22 mouse cellular contexts compared by ENCODE assay signal in the genomic region with DNA sequence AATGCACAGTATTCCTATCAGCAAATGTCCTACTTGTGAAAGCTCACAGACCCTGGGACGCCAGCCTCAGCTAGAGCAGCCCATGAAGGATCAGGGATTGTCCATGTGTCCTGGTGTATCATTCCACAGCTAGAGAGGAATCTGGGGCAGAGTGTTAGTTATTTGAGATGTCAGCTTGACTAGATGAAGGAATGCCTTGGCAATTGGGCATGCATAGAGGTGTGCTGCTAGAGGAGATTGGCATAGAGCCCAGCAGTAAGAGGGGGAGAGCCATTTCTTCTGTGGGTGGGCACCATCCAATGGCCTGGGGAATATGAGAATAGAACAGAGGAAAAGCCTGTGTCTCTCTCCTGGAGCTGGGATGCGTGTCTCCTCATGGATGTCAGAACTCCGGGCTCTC.
"Had no signal": no experiment of that assay in that cellular context is flagged by ENCODE, and none has a peak within 500 bp of the region (broad histone marks: within the 10 kb centered on the region; RNA-seq: fewer than 3 reads in every experiment).

No protein-coding gene starts in this region.

- H3K4me3 ChIP-seq: kidney, embryonic 15.5 days; limb, embryonic 12.5 days; limb, embryonic 15.5 days; midbrain, embryonic 15.5 days; myocyte; neural tube, embryonic 13.5 days; stomach, embryonic 15.5 days had no signal

- H3K36me3 ChIP-seq: kidney, embryonic 15.5 days; limb, embryonic 12.5 days; limb, embryonic 15.5 days; midbrain, embryonic 15.5 days; neural tube, embryonic 13.5 days; stomach, embryonic 15.5 days had no signal

- H3K27me3 ChIP-seq: kidney, embryonic 15.5 days; limb, embryonic 12.5 days; limb, embryonic 15.5 days; midbrain, embryonic 15.5 days; neural tube, embryonic 13.5 days; stomach, embryonic 15.5 days had no signal

- DNase-seq: kidney, adult 8-10 months; kidney, postnatal 10 days; kidney, postnatal 4 days; left cerebral cortex, postnatal 4 days; liver, postnatal 0 days; lung, embryonic 14.5 days; retina, postnatal 1 day; right cerebral cortex, postnatal 25 days; spleen, adult 18-20 months; thymus, adult 18-20 months; thymus, postnatal 36 days had no signal

- H3K9me3 ChIP-seq: kidney, embryonic 15.5 days; limb, embryonic 12.5 days; limb, embryonic 15.5 days; midbrain, embryonic 15.5 days; neural tube, embryonic 13.5 days; stomach, embryonic 15.5 days had no signal

- H3K9ac ChIP-seq: kidney, embryonic 15.5 days; limb, embryonic 12.5 days; limb, embryonic 15.5 days; liver, embryonic 14.5 days; liver, postnatal 0 days; lung, embryonic 14.5 days; midbrain, embryonic 15.5 days; neural tube, embryonic 13.5 days; stomach, embryonic 15.5 days had no signal

- H3K4me1 ChIP-seq: kidney, embryonic 15.5 days; limb, embryonic 12.5 days; limb, embryonic 15.5 days; midbrain, embryonic 15.5 days; neural tube, embryonic 13.5 days; stomach, embryonic 15.5 days had no signal

- H3K27ac ChIP-seq: kidney, embryonic 15.5 days; limb, embryonic 12.5 days; limb, embryonic 15.5 days; liver, embryonic 14.5 days; macrophage; midbrain, embryonic 15.5 days; neural tube, embryonic 13.5 days; stomach, embryonic 15.5 days had no signal

- H3K4me2 ChIP-seq: kidney, embryonic 15.5 days; limb, embryonic 12.5 days; limb, embryonic 15.5 days; liver, embryonic 11.5 days; lung, embryonic 14.5 days; midbrain, embryonic 15.5 days; neural tube, embryonic 13.5 days; stomach, embryonic 15.5 days had no signal

- ATAC-seq: liver, postnatal 0 days; lung, postnatal 0 days; midbrain, embryonic 15.5 days had no signal
